Mouse (Mus musculus): ENCODE results near the gene 1700061G19Rik.
A peak's percentile ranks its signal among the peaks of the same experiment; 100 is the strongest.

The 1700061G19Rik gene

GRCm38 (mm10) chr17:56929101-56929500 is 53.8 kb downstream of the 1700061G19Rik start:
- no peak for DNase-seq (ENCODE audit: low spot score)

- DNase-seq (ENCODE audit: low spot score), result no peak
Measured at GRCm38 (mm10) chr17:56929530-56929929, 54.3 kb downstream of the 1700061G19Rik start.

GRCm38 (mm10) chr17:56930026-56930425 is 54.7 kb downstream of the 1700061G19Rik start:
- no peak for DNase-seq (ENCODE audit: low spot score)

- DNase-seq (ENCODE audit: low spot score), result no peak
Measured at GRCm38 (mm10) chr17:56933395-56933794, 58.1 kb downstream of the 1700061G19Rik start.

- DNase-seq (ENCODE audit: low spot score), result no peak
Measured at GRCm38 (mm10) chr17:56934545-56935330, 59.5 kb downstream of the 1700061G19Rik start.

GRCm38 (mm10) chr17:56935363-56936131 is 60.3 kb downstream of the 1700061G19Rik start, which contains the start of gene Mllt1:
Gene Mllt1, minus strand, starts transcription at chr17:56935415.
- DNase-seq (ENCODE audit: low spot score), result peak; percentile 97

- DNase-seq (ENCODE audit: low spot score), result no peak
Measured at GRCm38 (mm10) chr17:56936731-56937130, 61.5 kb downstream of the 1700061G19Rik start.
